Mouse (Mus musculus): ENCODE data around the gene Stk31. TPM values are rescaled to one million over a fixed set of nuclear protein-coding genes. Genes with fewer than 3 reads are reported as not detected.

Gene Stk31
- 5.3 TPM for polyA plus RNA-seq (2014; fragmentation: Illumina TruSeq; extraction: RNeasy Lipid Tissue Mini Kit (QIAGEN cat#74804))

DNA sequence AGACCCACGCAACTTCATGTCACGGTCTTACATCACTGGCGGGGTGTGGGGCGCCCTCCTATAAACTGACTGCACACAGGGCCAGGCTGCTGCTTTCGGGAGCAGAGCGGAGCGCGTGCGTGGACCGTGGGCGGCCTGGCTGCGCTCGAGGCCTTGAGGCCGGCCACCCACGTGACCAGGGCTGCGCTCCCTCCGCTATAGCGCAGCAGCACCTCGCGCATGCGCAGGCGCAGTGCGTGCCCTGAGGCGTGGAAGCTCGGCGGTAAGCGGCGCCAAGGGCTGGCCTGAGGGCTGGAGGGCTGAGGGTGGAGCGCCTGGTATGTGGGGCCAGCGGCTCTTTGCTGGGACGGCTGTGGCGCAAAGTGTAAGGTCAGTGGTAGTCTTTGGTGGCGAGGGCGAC, at the start of gene Stk31:
Gene Stk31, plus strand, starts transcription at position 289 of the 400 bp plus-strand sequence.

DNA sequence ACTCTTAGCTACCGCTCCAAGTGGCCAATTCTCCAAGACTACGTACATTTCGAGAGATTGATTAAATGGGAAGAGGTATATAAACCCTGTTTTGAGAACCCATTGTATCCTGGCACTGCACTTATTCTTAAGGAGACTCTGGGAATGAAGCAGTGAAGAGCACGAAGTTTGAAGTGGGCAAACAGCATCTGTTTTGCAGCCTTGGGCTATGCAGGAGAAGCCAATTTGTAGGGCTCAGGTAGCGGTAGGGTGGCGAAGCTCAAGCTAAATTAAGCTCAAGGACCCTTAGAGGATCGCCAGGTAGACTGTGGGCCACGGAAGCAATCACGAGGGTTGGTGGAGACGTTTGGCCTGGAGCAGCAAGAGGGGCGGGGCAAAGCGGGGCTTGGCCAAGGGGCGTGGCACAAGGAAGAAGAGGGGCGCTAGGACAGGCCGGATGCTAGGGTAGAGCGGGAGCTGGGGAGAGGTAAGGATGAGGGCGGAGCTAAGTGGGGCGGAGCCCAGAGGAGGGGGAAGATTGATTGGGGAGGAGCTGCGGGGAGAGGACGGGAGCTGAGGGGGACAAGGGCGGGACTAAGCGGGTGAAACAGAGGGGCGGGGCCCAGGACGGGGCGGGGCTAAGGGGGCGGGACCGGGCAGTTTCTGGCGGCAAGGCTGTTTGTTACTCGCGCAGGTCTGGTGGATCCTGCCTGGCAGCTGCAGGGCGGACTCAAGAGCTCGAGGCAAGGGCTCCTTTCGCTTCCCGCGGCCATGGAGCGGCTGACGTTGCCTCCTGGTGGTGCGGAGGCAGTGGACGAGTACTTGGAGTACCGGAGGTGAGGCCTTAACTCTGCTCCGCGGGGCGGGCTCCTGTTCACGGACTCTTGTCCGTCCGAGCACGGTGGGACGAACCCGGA, 28.0 kb upstream of the Stk31 start, which contains the start of gene Fam221a:
Gene Fam221a, plus strand, starts transcription at position 581 of the 896 bp plus-strand sequence.

Other genes starting within 250 kb of the Stk31 start
- gene Igf2bp3, start 180.6 kb upstream of the Stk31 start, polyA plus RNA-seq (2014; fragmentation: Illumina TruSeq; extraction: RNeasy Lipid Tissue Mini Kit (QIAGEN cat#74804)), result 2.3 TPM
- 236 TPM for gene Tra2a, start 131.6 kb upstream of the Stk31 start, polyA plus RNA-seq (2014; fragmentation: Illumina TruSeq; extraction: RNeasy Lipid Tissue Mini Kit (QIAGEN cat#74804))
- 20.6 TPM for gene Ccdc126, start 76.3 kb upstream of the Stk31 start, polyA plus RNA-seq (2014; fragmentation: Illumina TruSeq; extraction: RNeasy Lipid Tissue Mini Kit (QIAGEN cat#74804))
- 7.6 TPM for gene Fam221a, start 27.9 kb upstream of the Stk31 start, polyA plus RNA-seq (2014; fragmentation: Illumina TruSeq; extraction: RNeasy Lipid Tissue Mini Kit (QIAGEN cat#74804))

Data from ovary, adult 10 weeks (tissue).